ENCODE assay signal across 12 mouse cellular contexts in the genomic region with DNA sequence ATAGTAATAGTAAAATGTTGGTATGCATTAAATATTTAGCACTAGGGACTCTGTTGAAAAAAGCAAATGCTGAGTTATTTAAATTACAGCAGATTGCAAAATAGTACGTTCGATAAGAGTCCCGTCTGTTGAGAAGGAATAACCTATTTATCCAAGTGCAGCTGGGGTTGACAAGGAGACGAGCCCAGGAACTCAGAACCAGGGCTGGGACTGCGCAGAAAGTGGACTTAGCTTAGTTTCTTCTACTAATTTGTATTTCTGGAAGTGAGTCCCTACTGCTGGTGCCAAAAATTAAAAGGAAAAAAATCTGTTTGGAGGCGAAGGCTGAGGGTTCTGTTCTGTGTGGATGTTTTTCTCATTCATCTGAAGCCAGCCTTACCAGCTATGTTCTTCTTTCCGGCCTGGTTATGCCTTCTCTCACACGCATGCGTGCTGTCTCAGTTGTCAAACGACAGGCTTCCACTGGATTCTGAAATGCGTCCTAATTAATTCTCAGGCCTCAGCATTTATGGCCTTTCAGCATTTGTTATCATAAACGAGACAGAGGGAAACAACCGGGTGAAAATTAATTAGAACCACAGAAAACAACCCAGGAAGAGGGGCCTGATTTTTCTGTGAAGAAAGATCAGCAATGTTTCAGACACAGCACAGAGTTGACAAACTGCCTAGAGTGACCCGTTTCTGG. TPM values are rescaled to one million over a fixed set of nuclear protein-coding genes. Genes with fewer than 3 reads are reported as not detected.
DNase-seq lines count a peak whose midpoint lies in the region; ATAC-seq and TF ChIP-seq lines count a peak whose summit lies in the region.
"Had no signal": no experiment of that assay in that cellular context is flagged by ENCODE, and none has a peak within 500 bp of the region (broad histone marks: within the 10 kb centered on the region; RNA-seq: fewer than 3 reads in every experiment).

No protein-coding gene starts in this region.

- no peaks in the 10 kb centered on the region for H3K36me3 ChIP-seq in hindbrain, postnatal 0 days (ENCODE audit: insufficient read depth, low read length)
- no peaks in the 10 kb centered on the region for H3K36me3 ChIP-seq in hindbrain, embryonic 13.5 days
- H3K36me3 ChIP-seq in lung, embryonic 16.5 days (ENCODE audit: control insufficient read depth, insufficient read depth, low read length): no peaks in the 10 kb centered on the region
- H3K36me3 ChIP-seq: embryonic facial prominence, embryonic 15.5 days had no signal

- ATAC-seq in hindbrain, postnatal 0 days: no peak
- ATAC-seq in hindbrain, embryonic 13.5 days (ENCODE audit: low FRiP score): no peak
- peak; percentile 64 for ATAC-seq in lung, embryonic 16.5 days (ENCODE audit: low read depth)

- WGBS in hindbrain, postnatal 0 days: 43% methylated on average over 14 of the region's 14 CpGs
- 71% methylated on average over 14 of the region's 14 CpGs for WGBS in hindbrain, embryonic 13.5 days
- 45% methylated on average over 14 of the region's 14 CpGs for WGBS in lung, embryonic 16.5 days
- WGBS in lung, adult 2 months: 63% methylated on average over 14 of the region's 14 CpGs

- DNase-seq in hindbrain, postnatal 0 days (ENCODE audit: low spot score): peak; percentile 32
- no peak for DNase-seq in lung, adult 2 months
- DNase-seq in layer of hippocampus, adult 9-11 months: peak; percentile 57
- peak; percentile 28 for DNase-seq in lung, postnatal 10 days
- no peak for DNase-seq in thymus, postnatal 14 days
- DNase-seq: liver had no signal

- no peak overlapping the region for H3K9ac ChIP-seq in hindbrain, postnatal 0 days (replicated peaks; ENCODE audit: low read length)
- no peak overlapping the region for H3K9ac ChIP-seq in hindbrain, embryonic 13.5 days
- no peak overlapping the region for H3K9ac ChIP-seq in lung, embryonic 16.5 days (ENCODE audit: low read length)
- H3K9ac ChIP-seq: embryonic facial prominence, embryonic 15.5 days had no signal

- no peak overlapping the region for H3K4me2 ChIP-seq in hindbrain, postnatal 0 days (ENCODE audit: low read depth, low read length)
- H3K4me2 ChIP-seq in hindbrain, embryonic 13.5 days: no peak overlapping the region
- H3K4me2 ChIP-seq in lung, embryonic 16.5 days (ENCODE audit: low read depth, low read length): no peak overlapping the region
- H3K4me2 ChIP-seq: embryonic facial prominence, embryonic 15.5 days had no signal

- TF ChIP-seq CTCF in hindbrain, postnatal 0 days (IDR thresholded peaks at IDR 0.05; ENCODE audit: low read depth): no peak
- TF ChIP-seq CTCF in lung, adult 2 months (IDR thresholded peaks at IDR 0.05; ENCODE audit: insufficient read depth, low read length): no peak

- H3K9me3 ChIP-seq in hindbrain, postnatal 0 days (ENCODE audit: low read length): no peaks in the 10 kb centered on the region
- no peaks in the 10 kb centered on the region for H3K9me3 ChIP-seq in hindbrain, embryonic 13.5 days
- H3K9me3 ChIP-seq in lung, embryonic 16.5 days (ENCODE audit: control insufficient read depth, low read length): no peaks in the 10 kb centered on the region
- H3K9me3 ChIP-seq: embryonic facial prominence, embryonic 15.5 days had no signal

- H3K4me1 ChIP-seq in hindbrain, postnatal 0 days (ENCODE audit: insufficient read depth, low read length): no peaks in the 10 kb centered on the region
- peaks cover 11% of the 10 kb centered on the region; the same call in 1 of the 2 replicates for H3K4me1 ChIP-seq in hindbrain, embryonic 13.5 days (replicated peaks)
- H3K4me1 ChIP-seq in lung, embryonic 16.5 days (replicated peaks; ENCODE audit: control insufficient read depth, insufficient read depth, low read length): no peaks in the 10 kb centered on the region
- H3K4me1 ChIP-seq in lung, adult 2 months (ENCODE audit: control insufficient read depth, insufficient read depth, low read length): no peaks in the 10 kb centered on the region
- H3K4me1 ChIP-seq: megakaryocyte, embryonic 14.5 days had no signal

- no peak overlapping the region for H3K4me3 ChIP-seq in hindbrain, postnatal 0 days (ENCODE audit: low read length)
- H3K4me3 ChIP-seq in hindbrain, embryonic 13.5 days: no peak overlapping the region
- H3K4me3 ChIP-seq in lung, embryonic 16.5 days (ENCODE audit: low read length): no peak overlapping the region
- H3K4me3 ChIP-seq in lung, adult 2 months (replicated peaks; ENCODE audit: extremely low read depth, low read depth, low read length): no peak overlapping the region
- H3K4me3 ChIP-seq: embryonic facial prominence, embryonic 15.5 days; megakaryocyte, embryonic 14.5 days; myocyte had no signal

- no peak for TF ChIP-seq POLR2A in lung, adult 2 months (IDR thresholded peaks at IDR 0.05; ENCODE audit: borderline replicate concordance, extremely low read depth, low read depth, low read length)

- H3K27ac ChIP-seq in hindbrain, postnatal 0 days: peak overlapping the region; percentile 29; the same call in 1 of the 2 replicates
- H3K27ac ChIP-seq in hindbrain, embryonic 13.5 days: no peak overlapping the region
- H3K27ac ChIP-seq in lung, embryonic 16.5 days (ENCODE audit: low read length): peak overlapping the region; percentile 12; the same call in 1 of the 2 replicates
- H3K27ac ChIP-seq: embryonic facial prominence, embryonic 15.5 days had no signal

- H3K27me3 ChIP-seq in hindbrain, postnatal 0 days (ENCODE audit: insufficient read depth, low read length): no peaks in the 10 kb centered on the region
- H3K27me3 ChIP-seq in hindbrain, embryonic 13.5 days: no peaks in the 10 kb centered on the region
- H3K27me3 ChIP-seq in lung, embryonic 16.5 days (ENCODE audit: control insufficient read depth, insufficient read depth, low read depth, low read length): no peaks in the 10 kb centered on the region
- H3K27me3 ChIP-seq: embryonic facial prominence, embryonic 15.5 days had no signal

RNA-seq across cellular contexts. Expression of a gene that starts 6.5 kb away (rescaled TPM):
- total RNA-seq in hindbrain, postnatal 0 days (2014; rRNA removed): not detected in 2 replicates
- polyA plus RNA-seq in hindbrain, postnatal 0 days (2015; fragmentation: Nextera tagmentation; extraction: Ambion mirVana): 0.24 and 0.25 TPM in 2 replicates
- polyA plus RNA-seq in hindbrain, embryonic 13.5 days (2015; fragmentation: Nextera tagmentation; extraction: Ambion mirVana): 0.35 and 0.48 TPM in 2 replicates
- polyA plus RNA-seq in lung, embryonic 16.5 days (2015; fragmentation: Nextera tagmentation; extraction: Ambion mirVana): 0.75 and 0.92 TPM in 2 replicates
- polyA plus RNA-seq in lung, adult 2 months (2012; rRNA removed): 0.05 TPM in 1 of 2 replicates, not detected in the other
- polyA plus RNA-seq: small intestine, adult 2 months had no signal

Comparison
In these comparisons a context has a peak if more than half of its experiments do, and no peak if none do; other contexts are left out.
1. DNase-seq: peak in hindbrain, postnatal 0 days (single experiment), layer of hippocampus, adult 9-11 months (single experiment) and lung, postnatal 10 days (single experiment); none in lung, adult 2 months (single experiment) and thymus, postnatal 14 days (single experiment).